Mouse (Mus musculus) spleen, adult 2 months (tissue): ENCODE data around the gene Krt83.

Experiments
- CTCF ChIP-seq: fragments of 200-500 bp; IDR thresholded peaks from 2 replicates; pipeline ENCODE4 v1.5.1; 2011; ENCODE audit warnings: mild to moderate bottlenecking, inconsistent platforms; ENCODE audit not compliant: insufficient read depth, insufficient read length, insufficient replicate concordance; ENCODE audit errors: extremely low read depth
- POLR2A ChIP-seq: fragments of 200-500 bp; IDR thresholded peaks from 2 replicates; pipeline ENCODE4 v1.6.1; 2011; ENCODE audit warnings: low read depth, low read length, inconsistent platforms

DNA sequence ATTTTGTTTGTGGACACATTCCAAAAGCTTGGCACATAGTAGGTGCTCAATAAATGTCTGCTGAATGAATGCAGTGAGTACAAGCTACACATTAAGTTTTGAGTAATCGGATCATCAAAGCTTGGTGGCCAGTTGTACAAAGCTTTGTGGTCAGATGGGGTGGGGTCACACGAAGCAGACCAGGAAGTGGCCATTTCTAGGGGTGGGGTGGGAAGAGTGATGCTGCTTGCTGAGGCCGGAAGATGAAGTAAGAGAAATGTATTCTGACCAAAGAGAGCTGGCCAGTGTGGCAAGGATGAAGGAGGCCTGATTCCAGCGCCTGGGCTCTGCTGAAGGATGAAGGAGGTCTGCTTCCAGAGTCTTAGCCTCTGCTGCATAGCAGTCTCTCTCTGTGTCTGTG lies 22.2 kb downstream of the Krt83 start:
- TF ChIP-seq CTCF (no peak), POLR2A (no peak)
